Mouse (Mus musculus): ENCODE data around the gene Gtpbp4. TPM values are rescaled to one million over a fixed set of nuclear protein-coding genes. Genes with fewer than 3 reads are reported as not detected.
"Not testable (repeated sequence)": the region's sequence is repeated elsewhere in the genome, so short reads cannot be mapped to it uniquely, and the experiment has no call there.

Gtpbp4 gene
- polyA plus RNA-seq, 1 experiment from 2014 or later = 53.4 TPM

DNA sequence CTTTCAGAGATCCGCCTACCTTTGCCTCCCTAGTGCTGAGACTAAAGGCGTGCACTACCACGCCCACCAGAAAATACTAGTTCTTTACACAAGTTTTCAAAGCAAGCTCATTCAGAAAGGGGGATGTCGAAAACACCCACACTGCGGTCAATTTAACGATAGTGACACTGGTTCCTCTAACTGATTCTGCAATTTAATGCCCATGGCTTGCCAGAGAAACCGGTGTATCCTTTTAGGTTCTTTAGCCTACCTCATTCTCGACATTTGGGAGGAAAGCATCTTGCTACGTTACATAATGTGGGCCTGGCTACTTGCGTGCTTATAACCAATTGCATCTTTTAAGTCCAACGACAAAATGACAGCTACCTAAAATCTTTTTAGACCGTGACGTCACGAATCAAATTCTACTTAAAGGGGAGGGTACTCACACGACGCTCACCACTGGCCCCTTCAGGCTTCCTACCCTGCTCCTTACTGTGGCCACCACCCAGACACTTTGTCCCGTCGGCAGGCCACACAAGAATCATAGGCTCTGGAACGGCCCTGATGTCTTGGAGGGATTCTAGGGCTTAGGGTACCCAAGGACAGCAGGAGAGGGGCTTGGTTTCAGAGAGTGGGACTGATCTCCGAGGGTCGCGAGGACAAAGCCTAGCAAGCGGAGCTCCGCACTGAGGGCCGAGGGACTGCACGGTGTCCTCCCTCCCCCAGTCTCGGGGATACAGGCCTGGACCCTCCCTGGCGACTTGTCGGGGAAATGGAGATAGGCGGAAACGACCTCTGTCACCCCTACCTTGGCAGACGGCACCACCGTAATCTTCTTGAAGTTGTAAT, 509 bp downstream of the Gtpbp4 start:
- Histone ChIP-seq H3K27ac (ENCODE audit: low read depth, low read length) (peak overlapping the region; percentile 71), H3K9me3 (ENCODE audit: control insufficient read depth, low read length) (no peaks in the 10 kb centered on the region), H3K36me3 (ENCODE audit: control insufficient read depth, insufficient read depth, low read length) (no peaks in the 10 kb centered on the region), H3K4me2 (ENCODE audit: low read length) (peak overlapping the region; percentile 98), H3K4me3 (ENCODE audit: low read length) (peak overlapping the region; percentile 100), H3K27me3 (replicated peaks; ENCODE audit: control insufficient read depth, insufficient read depth, low read length) (no peaks in the 10 kb centered on the region), H3K9ac (ENCODE audit: low read depth, low read length) (peak overlapping the region; percentile 87), H3K4me1 (ENCODE audit: control insufficient read depth, insufficient read depth, low read depth, low read length) (peaks cover 14% of the 10 kb centered on the region)
- peak; percentile 85 for ATAC-seq
- WGBS = 3% methylated on average over 32 of the region's 33 CpGs

DNA sequence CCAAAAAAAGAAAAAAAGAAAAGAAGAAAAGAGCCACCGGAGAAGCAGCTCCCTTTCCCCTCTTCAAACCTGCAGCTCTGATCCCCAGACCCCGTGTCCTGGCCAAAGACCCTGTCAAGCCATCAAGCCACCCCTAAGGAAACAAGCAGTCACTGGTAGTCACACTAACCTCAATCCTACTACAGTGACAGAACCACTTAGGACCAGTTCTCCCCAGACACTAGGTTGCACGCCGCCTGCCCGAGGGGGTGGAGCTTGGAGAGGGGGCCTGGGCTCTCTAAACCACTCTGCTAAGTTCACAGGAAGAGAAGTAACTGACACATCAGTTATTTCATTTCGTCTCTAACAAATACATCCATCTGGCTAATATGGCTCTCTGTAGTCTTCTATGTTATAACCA, 3.7 kb downstream of the Gtpbp4 start:
- Histone ChIP-seq H3K36me3 (ENCODE audit: control insufficient read depth, insufficient read depth, low read length) (peaks cover 11% of the 10 kb centered on the region), H3K4me1 (ENCODE audit: control insufficient read depth, insufficient read depth, low read depth, low read length) (peaks cover 14% of the 10 kb centered on the region), H3K27ac (ENCODE audit: low read depth, low read length) (no peak overlapping the region), H3K9me3 (ENCODE audit: control insufficient read depth, low read length) (no peaks in the 10 kb centered on the region), H3K4me2 (ENCODE audit: low read length) (no peak overlapping the region), H3K9ac (ENCODE audit: low read depth, low read length) (no peak overlapping the region), H3K27me3 (replicated peaks; ENCODE audit: control insufficient read depth, insufficient read depth, low read length) (no peaks in the 10 kb centered on the region), H3K4me3 (ENCODE audit: low read length) (no peak overlapping the region)
- 91% methylated on average over 6 of the region's 6 CpGs for WGBS
- ATAC-seq = no peak

DNA sequence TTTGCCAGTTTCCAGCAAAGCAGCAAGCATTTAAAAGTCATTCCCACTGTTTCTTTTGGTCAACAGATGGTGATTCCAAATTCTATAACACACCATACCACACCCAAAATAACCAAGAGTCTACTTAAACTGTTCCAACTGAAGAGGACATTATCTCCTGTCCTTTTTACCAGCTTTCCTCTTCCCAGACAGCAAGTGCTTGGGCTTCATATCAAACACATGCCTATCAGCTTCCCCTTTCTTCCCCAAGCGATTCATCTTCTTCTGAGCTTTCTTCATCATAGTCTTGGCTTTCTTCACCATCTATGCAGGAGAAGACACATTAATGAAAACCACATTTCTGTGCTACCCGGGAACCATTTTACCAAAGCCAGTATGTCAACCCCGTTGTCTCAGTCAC, 22.9 kb downstream of the Gtpbp4 start:
- Histone ChIP-seq H3K4me1 (ENCODE audit: control insufficient read depth, insufficient read depth, low read depth, low read length) (no peaks in the 10 kb centered on the region), H3K36me3 (ENCODE audit: control insufficient read depth, insufficient read depth, low read length) (peaks cover 55% of the 10 kb centered on the region), H3K4me2 (ENCODE audit: low read length) (no peak overlapping the region), H3K9ac (ENCODE audit: low read depth, low read length) (no peak overlapping the region), H3K27ac (ENCODE audit: low read depth, low read length) (no peak overlapping the region), H3K27me3 (replicated peaks; ENCODE audit: control insufficient read depth, insufficient read depth, low read length) (no peaks in the 10 kb centered on the region), H3K9me3 (ENCODE audit: control insufficient read depth, low read length) (no peaks in the 10 kb centered on the region), H3K4me3 (ENCODE audit: low read length) (no peak overlapping the region)
- WGBS = 95% methylated on average over 3 of the region's 3 CpGs
- ATAC-seq = no peak

DNA sequence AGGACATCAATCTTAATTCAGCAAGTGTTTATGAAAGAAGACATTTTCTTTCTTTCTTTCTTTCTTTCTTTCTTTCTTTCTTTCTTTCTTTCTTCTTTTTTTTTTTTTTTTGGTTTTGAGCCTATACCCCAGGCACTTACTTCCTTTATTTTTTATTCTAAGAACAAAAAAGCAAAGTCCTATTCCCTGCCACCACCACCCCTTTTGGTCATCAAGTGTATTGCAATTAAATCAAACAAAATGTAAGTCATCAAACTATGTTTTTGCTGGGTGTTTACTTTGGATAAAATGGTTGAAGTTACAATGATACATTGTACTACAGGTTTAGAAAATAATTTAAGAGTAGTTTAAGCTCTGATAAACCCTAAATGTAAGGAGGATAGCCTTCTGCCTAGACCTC, 23.5 kb downstream of the Gtpbp4 start:
- Histone ChIP-seq H3K27ac (ENCODE audit: low read depth, low read length) (no peak overlapping the region), H3K4me1 (ENCODE audit: control insufficient read depth, insufficient read depth, low read depth, low read length) (no peaks in the 10 kb centered on the region), H3K9me3 (ENCODE audit: control insufficient read depth, low read length) (no peaks in the 10 kb centered on the region), H3K36me3 (ENCODE audit: control insufficient read depth, insufficient read depth, low read length) (peaks cover 51% of the 10 kb centered on the region), H3K4me3 (ENCODE audit: low read length) (no peak overlapping the region), H3K27me3 (replicated peaks; ENCODE audit: control insufficient read depth, insufficient read depth, low read length) (no peaks in the 10 kb centered on the region), H3K4me2 (ENCODE audit: low read length) (no peak overlapping the region), H3K9ac (ENCODE audit: low read depth, low read length) (no peak overlapping the region)
- no peak for ATAC-seq

DNA sequence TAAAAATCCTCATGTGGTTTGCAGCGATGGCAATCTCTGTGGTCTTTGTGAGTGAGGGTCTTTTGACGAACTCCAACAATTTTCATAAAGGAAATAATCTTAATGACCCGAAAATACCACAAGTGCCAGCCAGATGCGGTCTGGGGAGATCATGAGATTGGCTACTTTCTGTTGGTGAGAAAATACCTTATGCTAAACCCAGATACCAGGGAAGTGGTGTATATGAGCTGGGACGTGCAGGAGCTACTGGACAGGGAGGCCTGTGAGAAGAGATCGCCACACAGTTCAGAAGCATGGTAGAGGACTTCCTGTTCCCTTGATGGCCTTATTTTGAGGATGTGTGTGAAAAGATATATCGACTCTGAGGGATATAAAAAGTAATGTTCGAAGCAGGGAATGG, 28.1 kb downstream of the Gtpbp4 start:
- peaks cover 15% of the 10 kb centered on the region for H3K36me3 ChIP-seq (ENCODE audit: control insufficient read depth, insufficient read depth, low read length)
- no peaks in the 10 kb centered on the region for H3K4me1 ChIP-seq (ENCODE audit: control insufficient read depth, insufficient read depth, low read depth, low read length)
- no peak overlapping the region for H3K4me2 ChIP-seq (ENCODE audit: low read length)
- H3K4me3 ChIP-seq (ENCODE audit: low read length) = no peak overlapping the region
- no peak overlapping the region for H3K9ac ChIP-seq (ENCODE audit: low read depth, low read length)
- 96% methylated on average over 8 of the region's 8 CpGs for WGBS
- H3K27ac ChIP-seq (ENCODE audit: low read depth, low read length) = no peak overlapping the region
- H3K9me3 ChIP-seq (ENCODE audit: control insufficient read depth, low read length) = no peaks in the 10 kb centered on the region
- no peaks in the 10 kb centered on the region for H3K27me3 ChIP-seq (replicated peaks; ENCODE audit: control insufficient read depth, insufficient read depth, low read length)
- no peak for ATAC-seq

DNA sequence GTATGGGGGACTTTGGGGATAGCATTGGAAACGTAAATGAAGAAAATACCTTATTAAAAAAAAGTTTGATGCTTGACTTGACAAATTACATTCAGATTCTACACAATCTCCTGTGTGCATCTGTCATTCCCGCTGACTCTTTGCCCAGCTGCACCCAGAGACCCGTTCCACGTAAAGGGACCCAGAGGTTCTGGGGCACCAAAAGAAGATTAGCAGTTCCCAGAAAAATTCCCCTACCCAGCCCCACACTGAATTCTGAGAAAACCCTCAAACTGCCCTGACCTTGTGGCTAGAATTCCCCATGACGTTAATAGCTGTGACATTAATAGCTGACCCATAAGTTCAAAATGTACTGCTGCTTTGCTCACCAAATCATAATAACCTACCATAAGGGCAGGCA, 30.7 kb downstream of the Gtpbp4 start:
- no peaks in the 10 kb centered on the region for H3K4me1 ChIP-seq (ENCODE audit: control insufficient read depth, insufficient read depth, low read depth, low read length)
- no peaks in the 10 kb centered on the region for H3K27me3 ChIP-seq (replicated peaks; ENCODE audit: control insufficient read depth, insufficient read depth, low read length)
- no peaks in the 10 kb centered on the region for H3K9me3 ChIP-seq (ENCODE audit: control insufficient read depth, low read length)
- no peak for ATAC-seq
- H3K9ac ChIP-seq (ENCODE audit: low read depth, low read length) = no peak overlapping the region
- no peak overlapping the region for H3K27ac ChIP-seq (ENCODE audit: low read depth, low read length)
- H3K36me3 ChIP-seq (ENCODE audit: control insufficient read depth, insufficient read depth, low read length) = peaks cover 4% of the 10 kb centered on the region; the same call in 1 of the 2 replicates
- H3K4me3 ChIP-seq (ENCODE audit: low read length) = no peak overlapping the region
- WGBS = 98% methylated on average over 5 of the region's 5 CpGs
- H3K4me2 ChIP-seq (ENCODE audit: low read length) = no peak overlapping the region

DNA sequence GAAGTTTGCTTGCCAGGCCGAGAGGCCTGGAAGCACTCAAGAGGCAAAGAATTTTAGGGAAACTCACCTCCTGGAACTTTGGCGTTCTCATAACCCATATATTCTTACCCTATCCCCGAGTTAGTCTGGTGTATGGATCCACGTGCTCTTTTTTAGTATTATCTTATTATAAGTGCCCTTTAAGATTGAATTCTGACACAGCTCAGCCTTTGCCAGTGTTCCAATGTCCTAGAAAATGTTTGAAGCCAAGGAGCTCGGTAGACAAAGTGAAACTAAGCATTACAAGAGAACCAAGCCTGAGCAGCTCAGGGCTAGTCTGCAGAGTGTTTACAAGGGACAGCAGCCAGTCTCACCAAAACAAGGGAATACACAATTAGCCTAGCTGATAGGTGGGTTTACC, 33.6 kb downstream of the Gtpbp4 start:
- not testable (repeated sequence) for H3K27me3 ChIP-seq (replicated peaks; ENCODE audit: control insufficient read depth, insufficient read depth, low read length); H3K9ac ChIP-seq (ENCODE audit: low read depth, low read length); H3K36me3 ChIP-seq (ENCODE audit: control insufficient read depth, insufficient read depth, low read length); ATAC-seq; H3K27ac ChIP-seq (ENCODE audit: low read depth, low read length); H3K4me2 ChIP-seq (ENCODE audit: low read length); H3K9me3 ChIP-seq (ENCODE audit: control insufficient read depth, low read length); H3K4me3 ChIP-seq (ENCODE audit: low read length); H3K4me1 ChIP-seq (ENCODE audit: control insufficient read depth, insufficient read depth, low read depth, low read length)
- 40% methylated on average over 5 of the region's 5 CpGs for WGBS

DNA sequence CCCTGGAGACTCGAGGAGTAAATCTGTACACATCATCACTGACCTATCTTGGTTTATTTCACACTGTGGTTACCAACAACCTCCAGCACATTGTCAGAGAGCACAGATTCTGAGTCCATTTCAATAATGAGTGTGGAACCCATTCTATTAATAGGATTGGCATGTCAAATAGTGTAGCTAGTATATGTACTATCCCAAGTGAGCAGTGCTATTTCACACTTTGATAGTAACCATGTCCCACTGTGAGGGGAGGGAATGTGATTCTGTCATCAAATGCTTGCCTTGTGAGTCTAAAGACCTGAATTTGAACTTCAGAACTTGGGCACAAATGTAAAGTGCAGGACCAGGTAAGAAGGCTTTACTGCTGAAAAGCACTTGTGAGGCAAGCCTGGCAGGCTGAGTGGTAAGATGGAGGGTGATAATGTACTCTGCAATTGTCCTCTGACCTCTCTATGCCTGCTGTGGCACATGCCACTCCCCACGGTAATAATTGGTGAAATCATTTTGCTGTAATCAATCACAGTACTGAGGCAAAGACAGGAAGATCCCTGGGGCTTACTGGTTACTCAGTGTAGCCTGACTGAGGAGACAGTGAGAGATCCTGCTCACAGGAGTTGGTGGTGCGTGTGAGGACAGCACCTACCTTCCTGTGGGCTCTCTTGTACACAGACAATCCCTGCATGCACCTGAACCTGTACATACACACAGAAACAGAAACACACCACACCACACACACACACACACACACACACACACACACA, 34.6 kb downstream of the Gtpbp4 start:
- H3K4me2 ChIP-seq (ENCODE audit: low read length); H3K27ac ChIP-seq (ENCODE audit: low read depth, low read length); H3K27me3 ChIP-seq (replicated peaks; ENCODE audit: control insufficient read depth, insufficient read depth, low read length); H3K36me3 ChIP-seq (ENCODE audit: control insufficient read depth, insufficient read depth, low read length); H3K4me3 ChIP-seq (ENCODE audit: low read length); H3K9ac ChIP-seq (ENCODE audit: low read depth, low read length); H3K4me1 ChIP-seq (ENCODE audit: control insufficient read depth, insufficient read depth, low read depth, low read length); H3K9me3 ChIP-seq (ENCODE audit: control insufficient read depth, low read length): not testable (repeated sequence)
- 58% methylated on average over 3 of the region's 3 CpGs for WGBS
- ATAC-seq = 0 out of 2 replicates have a peak, but pooled peaks have one; percentile 9

DNA sequence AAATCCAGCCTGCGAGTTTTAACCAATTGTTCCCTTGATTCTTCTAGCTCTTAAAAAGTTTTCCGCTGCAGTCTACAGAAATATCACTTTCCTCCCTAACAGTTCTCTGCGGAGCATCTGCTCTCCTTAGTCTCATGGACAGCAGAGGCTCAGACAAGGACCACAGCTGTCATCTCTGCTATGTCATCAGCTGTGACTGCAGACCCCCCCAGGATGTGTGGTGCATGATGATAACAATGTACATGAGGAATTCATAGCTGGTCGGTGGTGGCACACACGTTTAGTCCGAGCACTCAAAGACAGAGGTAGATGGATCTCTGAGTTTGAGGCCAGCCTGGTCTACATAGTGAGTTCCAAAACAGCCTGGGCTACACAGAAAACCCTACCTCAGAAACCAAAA, 36.3 kb downstream of the Gtpbp4 start:
- H3K9ac ChIP-seq (ENCODE audit: low read depth, low read length); H3K36me3 ChIP-seq (ENCODE audit: control insufficient read depth, insufficient read depth, low read length); ATAC-seq; H3K9me3 ChIP-seq (ENCODE audit: control insufficient read depth, low read length); H3K4me2 ChIP-seq (ENCODE audit: low read length); H3K27me3 ChIP-seq (replicated peaks; ENCODE audit: control insufficient read depth, insufficient read depth, low read length); H3K27ac ChIP-seq (ENCODE audit: low read depth, low read length); H3K4me3 ChIP-seq (ENCODE audit: low read length); H3K4me1 ChIP-seq (ENCODE audit: control insufficient read depth, insufficient read depth, low read depth, low read length): not testable (repeated sequence)
- 90% methylated on average over 5 of the region's 6 CpGs for WGBS
